Mouse (Mus musculus): ENCODE data around the gene Atrnl1.

GRCm38 (mm10) chr19:58117595-58117994 is 506.8 kb downstream of the Atrnl1 start:
- TF ChIP-seq CTCF (IDR thresholded peaks at IDR 0.05; ENCODE audit: control insufficient read depth, insufficient read depth, low read length) (no peak), POLR2A (IDR thresholded peaks at IDR 0.05; ENCODE audit: borderline replicate concordance, control insufficient read depth, low read depth, low read length) (no peak)

Data from bone marrow, adult 2 months (tissue).